Mouse (Mus musculus) midbrain, embryonic 15.5 days (tissue): ENCODE data around the gene Col23a1. TPM values are rescaled to one million over a fixed set of nuclear protein-coding genes. Genes with fewer than 3 reads are reported as not detected.

ENCODE experiments used
- ATAC-seq: fragments of 200-750 bp; cut with Nextera tagmentation; replicated peaks from 2 replicates; pipeline ENCODE4 v1.8.0; 2017; ENCODE audit warnings: moderate TSS enrichment
- H3K27ac ChIP-seq: fragments of 300-500 bp; sonication (generic); 2 replicates; pipeline ENCODE4 v1.5.1; 2015; ENCODE audit warnings: mild to moderate bottlenecking, inconsistent platforms
- H3K27me3 ChIP-seq: fragments of 300-500 bp; sonication (generic); replicated peaks from 2 replicates; pipeline ENCODE4 v1.6.1; 2015; ENCODE audit warnings: inconsistent platforms
- H3K36me3 ChIP-seq: fragments of 300-500 bp; sonication (generic); replicated peaks from 2 replicates; pipeline ENCODE4 v1.6.1; 2015; ENCODE audit warnings: inconsistent platforms
- H3K4me1 ChIP-seq: fragments of 300-500 bp; sonication (generic); 2 replicates; pipeline ENCODE4 v1.6.1; 2015; ENCODE audit warnings: inconsistent platforms
- H3K4me2 ChIP-seq: fragments of 300-500 bp; sonication (generic); 2 replicates; pipeline ENCODE4 v1.6.1; 2015; ENCODE audit warnings: inconsistent platforms, mild to moderate bottlenecking, moderate library complexity
- H3K4me3 ChIP-seq: fragments of 300-500 bp; sonication (generic); 2 replicates; pipeline ENCODE4 v1.5.1; 2015; ENCODE audit warnings: mild to moderate bottlenecking, inconsistent platforms
- H3K9ac ChIP-seq: fragments of 300-500 bp; sonication (generic); 2 replicates; pipeline ENCODE4 v1.6.1; 2015; ENCODE audit warnings: mild to moderate bottlenecking, inconsistent platforms
- H3K9me3 ChIP-seq: fragments of 300-500 bp; sonication (generic); 2 replicates; pipeline ENCODE4 v1.6.1; 2016; ENCODE audit warnings: inconsistent platforms
- WGBS: fragments of 180-500 bp; shearing (Covaris S2); methylation state at CpG from one replicate; pipeline ENCODE4 v1.1.7; 2015; ENCODE audit warnings: mixed read lengths; 5-methylcytosine and 5-hydroxymethylcytosine counted together
- polyA plus RNA-seq: library from polyadenylated mRNA; unstranded; fragments of >200 nt; fragmentation: Nextera tagmentation; extraction: Ambion mirVana; gene quantifications from 2 replicates; pipeline ENCODE4 v1.2.1, GENCODE M21; 2015

Gene Col23a1
- polyA plus RNA-seq, 1 experiment from 2014 or later = 6.1 TPM

DNA sequence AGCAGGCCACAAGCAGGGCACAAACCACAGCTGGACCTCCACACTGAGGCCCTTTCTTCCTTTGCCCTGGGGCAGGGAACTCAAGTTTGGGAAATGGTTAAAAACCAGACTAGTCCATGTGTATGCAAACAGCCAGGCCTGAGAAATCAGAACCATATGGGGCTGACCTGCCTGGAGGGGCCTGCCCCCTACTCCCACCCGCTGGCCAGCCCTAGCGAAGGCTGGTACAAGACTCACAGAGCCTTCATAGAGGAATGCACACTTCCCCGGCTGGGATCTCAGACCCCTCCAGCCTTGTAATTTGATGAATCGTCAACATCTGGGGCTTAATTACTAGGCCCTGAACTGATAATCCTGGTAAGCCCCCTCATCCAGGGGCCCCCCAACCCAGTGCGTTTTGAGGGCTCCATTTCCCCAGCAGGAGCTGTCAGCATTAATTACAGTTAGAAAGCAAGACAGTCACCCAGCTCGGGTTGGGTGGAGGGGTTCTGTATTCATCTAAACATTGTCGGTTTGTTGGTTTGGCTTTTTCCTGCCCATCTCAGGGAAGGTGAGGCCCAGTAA lies 253.8 kb downstream of the Col23a1 start:
- ATAC-seq = no peak
- Histone ChIP-seq H3K4me3 (no peak overlapping the region), H3K9me3 (no peaks in the 10 kb centered on the region), H3K4me1 (no peaks in the 10 kb centered on the region), H3K4me2 (no peak overlapping the region), H3K27ac (no peak overlapping the region), H3K36me3 (no peaks in the 10 kb centered on the region), H3K27me3 (no peaks in the 10 kb centered on the region), H3K9ac (no peak overlapping the region)
- WGBS = 30% methylated on average over 7 of the region's 7 CpGs

DNA sequence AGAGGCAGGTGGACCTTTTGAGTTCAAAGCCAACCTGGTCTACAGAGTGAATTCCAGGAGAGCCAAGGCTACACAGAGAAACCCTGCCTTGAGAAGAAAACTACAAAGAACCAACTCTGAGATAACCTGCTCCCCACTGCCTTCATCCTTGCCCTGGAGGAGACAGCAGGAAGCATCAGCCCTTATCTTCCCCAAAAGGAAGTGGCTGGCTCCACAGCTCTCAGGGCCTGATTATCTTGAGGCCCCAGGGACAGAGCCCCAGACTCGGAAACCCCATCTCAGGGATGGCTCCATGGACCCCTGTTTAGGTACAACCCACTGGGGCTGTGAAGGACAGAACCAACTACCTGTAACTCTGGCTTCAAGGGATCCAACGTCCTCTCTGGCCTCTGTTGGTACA lies 254.7 kb downstream of the Col23a1 start:
- Histone ChIP-seq H3K4me1 (no peaks in the 10 kb centered on the region), H3K9ac (no peak overlapping the region), H3K27ac (no peak overlapping the region), H3K4me2 (no peak overlapping the region), H3K9me3 (no peaks in the 10 kb centered on the region), H3K27me3 (no peaks in the 10 kb centered on the region), H3K36me3 (no peaks in the 10 kb centered on the region), H3K4me3 (no peak overlapping the region)
- 70% methylated on average over 2 of the region's 2 CpGs for whole genome bisulfite sequencing
- ATAC-seq = no peak

DNA sequence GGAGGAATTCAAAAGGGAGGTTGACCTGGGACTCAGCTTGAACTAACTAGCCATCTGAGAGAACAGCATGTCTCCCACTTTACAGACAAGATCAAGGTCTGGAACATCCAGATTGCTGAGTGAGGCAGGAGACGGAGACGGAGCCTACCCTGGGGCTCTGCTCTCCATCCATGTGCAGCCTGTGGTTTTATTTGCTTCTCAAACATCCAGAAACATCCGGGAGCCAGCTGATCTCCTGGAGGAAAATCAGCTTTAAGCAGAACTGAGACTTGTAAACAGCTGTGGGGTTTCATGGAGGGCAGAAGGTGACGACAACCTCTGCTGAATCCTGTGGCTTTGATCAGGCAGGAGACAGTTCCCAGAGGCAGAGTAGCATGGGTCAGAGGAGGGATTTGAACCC lies 256.1 kb downstream of the Col23a1 start:
- ATAC-seq = no peak

DNA sequence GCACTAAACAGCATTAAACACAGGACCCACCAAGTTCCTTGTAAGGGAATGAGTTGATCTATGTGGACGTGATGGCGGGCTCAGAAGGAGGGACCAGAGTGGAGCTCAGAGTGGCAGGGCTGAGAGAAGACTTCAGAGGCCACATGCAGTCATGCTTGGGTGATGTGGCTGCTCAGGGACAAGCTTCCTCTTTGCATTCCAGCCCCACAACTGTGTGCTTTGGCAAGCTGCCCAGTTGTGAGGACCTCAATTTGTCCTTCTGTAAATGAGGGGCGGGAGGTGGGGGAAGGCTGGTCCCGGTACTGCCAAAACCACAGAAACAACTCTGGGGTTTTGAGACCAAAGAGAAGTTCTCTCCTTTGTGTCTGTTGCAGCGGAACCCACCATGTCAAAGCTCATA lies 261.5 kb downstream of the Col23a1 start:
- ATAC-seq = no peak
- H3K4me1 ChIP-seq = no peaks in the 10 kb centered on the region; the same call in 1 of the 2 replicates
- H3K4me3 ChIP-seq = no peak overlapping the region
- WGBS = 70% methylated on average over 5 of the region's 5 CpGs
- no peaks in the 10 kb centered on the region for H3K27me3 ChIP-seq
- H3K27ac ChIP-seq = no peak overlapping the region
- H3K4me2 ChIP-seq = no peak overlapping the region
- H3K9ac ChIP-seq = no peak overlapping the region
- H3K9me3 ChIP-seq = no peaks in the 10 kb centered on the region
- H3K36me3 ChIP-seq = no peaks in the 10 kb centered on the region

More for the DNA sequence above, 256.1 kb downstream of the Col23a1 start:
- Histone ChIP-seq H3K36me3 (no peaks in the 10 kb centered on the region), H3K9ac (no peak overlapping the region), H3K4me1 (no peaks in the 10 kb centered on the region), H3K9me3 (no peaks in the 10 kb centered on the region), H3K4me2 (no peak overlapping the region), H3K27me3 (no peaks in the 10 kb centered on the region), H3K27ac (no peak overlapping the region), H3K4me3 (no peak overlapping the region)
- 59% methylated on average over 4 of the region's 4 CpGs for WGBS

DNA sequence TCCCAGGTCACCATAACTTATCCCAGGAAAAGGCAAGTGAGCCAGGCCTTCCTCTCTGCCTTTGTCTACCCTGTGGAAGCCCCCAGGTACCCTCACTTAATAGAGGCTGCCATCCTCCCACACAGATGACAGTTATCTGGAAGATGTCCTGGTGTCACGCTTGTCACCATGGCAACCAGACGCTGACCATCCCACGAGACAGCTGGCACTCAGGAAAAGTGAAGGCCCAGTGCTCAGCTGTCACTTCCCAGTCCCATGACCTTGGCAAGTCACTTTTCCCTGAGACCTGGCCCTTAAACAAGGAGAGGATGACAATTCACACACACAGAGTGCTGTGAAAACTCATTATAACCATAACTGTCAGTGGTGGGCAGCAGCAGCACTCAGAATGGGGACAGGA lies 262.4 kb downstream of the Col23a1 start:
- Histone ChIP-seq H3K27me3 (no peaks in the 10 kb centered on the region), H3K9ac (no peak overlapping the region), H3K36me3 (no peaks in the 10 kb centered on the region), H3K4me1 (no peaks in the 10 kb centered on the region; the same call in 1 of the 2 replicates), H3K27ac (no peak overlapping the region), H3K4me2 (no peak overlapping the region), H3K4me3 (no peak overlapping the region), H3K9me3 (no peaks in the 10 kb centered on the region)
- ATAC-seq = no peak
- WGBS = 44% methylated on average over 3 of the region's 3 CpGs

DNA sequence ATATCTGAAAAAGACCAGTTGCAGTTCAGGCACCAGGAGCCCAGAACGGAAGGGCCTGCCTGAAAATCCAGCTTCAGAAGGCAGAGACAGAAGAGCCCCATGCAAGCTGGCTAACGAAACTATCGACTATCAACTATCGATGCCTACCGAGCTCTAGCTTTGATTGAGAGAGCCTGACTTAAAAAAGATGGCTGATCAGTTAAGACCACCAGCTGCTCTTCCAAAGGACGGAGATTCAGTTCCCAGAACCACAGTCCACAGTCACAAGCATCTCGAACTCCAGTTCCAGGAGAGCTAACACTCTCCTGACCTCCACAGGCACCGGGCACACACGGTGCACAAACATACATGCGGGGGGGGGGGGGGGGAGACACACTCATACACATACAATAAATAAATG lies 264.9 kb downstream of the Col23a1 start:
- no peaks in the 10 kb centered on the region; the same call in 1 of the 2 replicates for H3K4me1 ChIP-seq
- 0 out of 2 replicates have a peak overlapping the region, but pooled peaks have one; percentile 10 for H3K4me3 ChIP-seq
- H3K4me2 ChIP-seq = peak overlapping the region; percentile 11; the same call in 1 of the 2 replicates
- H3K27me3 ChIP-seq = no peaks in the 10 kb centered on the region
- H3K36me3 ChIP-seq = no peaks in the 10 kb centered on the region
- H3K9ac ChIP-seq = no peak overlapping the region
- no peaks in the 10 kb centered on the region for H3K9me3 ChIP-seq
- 64% methylated on average over 10 of the region's 10 CpGs for WGBS
- no peak overlapping the region for H3K27ac ChIP-seq
- ATAC-seq = no peak

DNA sequence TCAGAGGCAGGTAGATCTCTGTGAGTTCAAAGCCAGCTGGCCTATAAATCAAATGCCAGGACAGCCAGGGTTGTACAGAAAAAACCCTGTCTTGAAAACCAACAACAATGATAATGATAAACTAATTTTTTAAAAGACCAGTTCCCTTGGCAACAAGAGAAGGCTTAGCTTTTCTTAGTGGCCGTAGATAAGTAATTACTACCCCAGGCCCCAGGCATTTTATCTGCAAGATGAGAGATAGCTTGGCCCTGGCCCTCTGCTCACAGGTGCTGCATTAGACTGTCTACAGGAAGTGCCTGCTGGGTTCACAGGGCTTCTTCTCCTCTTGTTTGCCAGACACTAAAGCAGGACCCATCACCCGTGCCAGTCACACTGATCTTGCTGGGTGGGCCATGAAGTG lies 265.3 kb downstream of the Col23a1 start:
- Histone ChIP-seq H3K27me3 (no peaks in the 10 kb centered on the region), H3K36me3 (no peaks in the 10 kb centered on the region), H3K4me2 (peak overlapping the region; percentile 11; the same call in 1 of the 2 replicates), H3K4me1 (no peaks in the 10 kb centered on the region; the same call in 1 of the 2 replicates), H3K9ac (no peak overlapping the region), H3K9me3 (no peaks in the 10 kb centered on the region), H3K4me3 (no peak overlapping the region), H3K27ac (no peak overlapping the region)
- ATAC-seq = no peak
- 66% methylated on average over 2 of the region's 2 CpGs for WGBS

DNA sequence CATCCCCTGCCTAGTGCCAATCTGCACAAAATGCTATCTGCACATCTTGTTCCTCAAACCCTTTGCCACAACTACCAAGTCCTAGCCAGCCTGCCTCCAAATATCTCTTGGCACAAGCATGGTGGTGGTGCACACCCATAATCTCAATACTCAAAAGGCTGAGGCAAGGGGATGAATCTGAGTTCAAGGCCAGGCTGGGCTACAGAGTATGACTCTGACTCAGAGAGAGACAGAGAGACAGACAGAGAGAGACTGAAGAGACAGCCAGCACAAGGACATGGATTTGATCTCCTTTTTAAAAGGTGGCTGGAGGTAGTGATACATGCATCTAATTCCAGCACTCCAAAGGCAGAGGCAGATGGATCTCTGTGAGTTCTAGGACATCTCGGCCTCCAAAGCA lies 273.6 kb downstream of the Col23a1 start:
- Histone ChIP-seq H3K27ac (no peak overlapping the region), H3K27me3 (no peaks in the 10 kb centered on the region), H3K9me3 (no peaks in the 10 kb centered on the region), H3K4me3 (no peak overlapping the region), H3K4me2 (no peak overlapping the region), H3K9ac (no peak overlapping the region), H3K4me1 (no peaks in the 10 kb centered on the region), H3K36me3 (no peaks in the 10 kb centered on the region)
- ATAC-seq = no peak
- 82% methylated on average over 1 of the region's 1 CpGs for WGBS

DNA sequence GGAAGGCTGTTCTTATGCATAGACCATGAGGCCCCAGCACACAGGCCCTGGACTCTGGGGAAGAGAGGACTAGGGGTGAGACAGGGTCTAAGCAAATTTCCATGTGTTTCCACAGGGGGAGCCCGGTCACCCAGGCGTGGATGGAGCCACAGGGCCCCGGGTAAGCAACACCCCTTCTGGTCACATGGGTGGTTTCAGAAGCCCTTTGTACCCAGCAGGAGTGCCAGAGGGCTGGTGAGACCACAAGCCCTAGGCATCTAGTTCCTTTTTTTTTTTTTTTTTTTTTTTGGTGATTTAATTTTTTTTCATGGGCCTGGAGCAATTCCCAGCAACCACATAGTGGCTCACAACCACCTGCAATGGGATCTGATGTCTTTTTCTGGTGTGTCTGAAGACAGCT lies 275.3 kb downstream of the Col23a1 start:
- no peak overlapping the region for H3K4me2 ChIP-seq
- no peaks in the 10 kb centered on the region for H3K36me3 ChIP-seq
- H3K4me1 ChIP-seq = no peaks in the 10 kb centered on the region
- no peak overlapping the region for H3K27ac ChIP-seq
- no peak overlapping the region for H3K4me3 ChIP-seq
- no peaks in the 10 kb centered on the region for H3K9me3 ChIP-seq
- no peak overlapping the region for H3K9ac ChIP-seq
- no peak for ATAC-seq
- WGBS = 19% methylated on average over 3 of the region's 3 CpGs
- H3K27me3 ChIP-seq = no peaks in the 10 kb centered on the region

DNA sequence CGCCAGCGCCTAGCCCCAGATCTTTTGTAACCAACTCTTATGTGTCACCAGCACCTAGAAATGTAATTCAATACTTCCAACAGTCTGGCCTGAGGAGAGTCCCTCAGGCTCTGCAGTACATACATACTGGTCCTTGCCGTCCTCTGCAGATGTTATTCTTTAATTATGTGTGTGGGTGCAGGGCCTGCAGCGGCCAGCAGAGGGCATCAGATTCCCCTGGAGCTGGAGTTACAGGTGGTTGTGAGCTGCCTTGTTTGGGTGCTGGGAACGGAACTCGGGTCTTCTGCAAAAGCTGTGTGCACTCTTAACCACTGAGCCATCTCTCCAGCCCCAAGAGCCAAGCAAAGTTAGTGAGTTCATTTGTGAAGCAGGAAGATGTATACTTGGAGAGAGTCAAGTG lies 276.2 kb downstream of the Col23a1 start:
- WGBS = 89% methylated on average over 6 of the region's 6 CpGs
- ATAC-seq = no peak
- H3K4me2 ChIP-seq = no peak overlapping the region

DNA sequence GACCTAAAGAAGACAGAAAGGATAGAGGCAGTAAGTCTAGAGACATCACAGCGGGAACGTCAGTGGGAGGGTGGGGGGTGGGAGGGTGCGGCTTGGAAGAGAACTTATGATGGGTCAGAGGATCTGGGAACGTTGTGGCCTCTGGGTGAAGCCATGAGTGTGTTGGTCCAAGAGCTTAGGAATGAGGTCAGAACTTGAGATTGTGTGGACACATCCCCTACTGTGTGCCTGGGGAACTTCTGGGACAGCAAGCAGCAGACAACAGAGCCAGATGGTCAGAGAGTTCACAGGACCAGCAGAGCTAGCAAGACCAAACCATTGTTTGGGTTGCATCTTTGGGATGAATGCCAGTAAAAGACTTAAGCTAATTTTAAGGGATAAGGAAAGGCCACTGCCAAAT lies 279.1 kb downstream of the Col23a1 start:
- 94% methylated on average over 4 of the region's 4 CpGs for WGBS
- Histone ChIP-seq H3K27me3 (no peaks in the 10 kb centered on the region), H3K27ac (no peak overlapping the region), H3K4me2 (no peak overlapping the region), H3K4me1 (no peaks in the 10 kb centered on the region), H3K9ac (no peak overlapping the region), H3K36me3 (no peaks in the 10 kb centered on the region), H3K4me3 (no peak overlapping the region), H3K9me3 (no peaks in the 10 kb centered on the region)
- ATAC-seq = no peak

More for the DNA sequence above, 276.2 kb downstream of the Col23a1 start:
- no peaks in the 10 kb centered on the region for H3K36me3 ChIP-seq
- no peak overlapping the region for H3K9ac ChIP-seq
- no peaks in the 10 kb centered on the region for H3K27me3 ChIP-seq
- no peak overlapping the region for H3K4me3 ChIP-seq
- H3K27ac ChIP-seq = no peak overlapping the region
- no peaks in the 10 kb centered on the region for H3K9me3 ChIP-seq
- H3K4me1 ChIP-seq = no peaks in the 10 kb centered on the region

DNA sequence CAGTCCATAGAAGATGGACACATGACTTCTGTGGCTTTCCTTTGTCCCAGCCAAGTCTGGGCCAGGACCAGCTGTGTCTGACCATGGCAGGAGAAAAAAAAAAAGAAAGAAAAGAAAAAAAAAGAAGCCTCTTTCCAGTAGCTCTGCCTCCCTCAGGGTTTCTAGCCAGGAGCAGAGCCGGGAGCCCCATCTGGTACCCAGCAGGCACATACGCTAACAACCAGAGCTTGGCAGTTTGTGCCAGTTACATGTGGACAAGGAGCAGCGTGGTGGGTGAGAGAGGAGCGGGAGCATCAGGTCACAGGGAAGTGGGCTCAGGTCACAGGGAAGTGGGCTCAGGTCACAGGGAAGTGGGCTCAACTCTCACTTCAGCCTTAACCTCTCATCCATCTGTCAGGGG lies 286.7 kb downstream of the Col23a1 start:
- ATAC-seq = no peak
- 64% methylated on average over 4 of the region's 4 CpGs for WGBS

DNA sequence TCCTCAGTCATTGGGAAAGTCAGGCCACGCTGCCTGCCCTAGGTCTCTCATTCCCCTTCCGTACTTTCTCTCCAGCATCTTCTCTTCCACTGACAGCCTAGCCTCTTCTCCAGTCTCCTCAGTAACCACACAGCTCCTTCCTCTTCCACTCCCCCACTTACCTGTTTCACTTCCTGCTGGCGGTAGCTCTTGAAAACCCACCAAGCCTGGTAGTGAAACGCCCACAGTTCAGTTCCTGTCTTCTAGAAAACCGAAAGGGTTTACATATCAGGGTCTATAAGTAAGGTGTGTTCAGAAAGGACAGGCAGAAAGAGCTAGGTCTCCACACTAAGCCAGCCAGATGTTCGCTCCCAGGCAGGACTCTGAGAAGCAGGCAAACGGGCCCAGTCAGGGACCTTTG lies 287.9 kb downstream of the Col23a1 start:
- no peak overlapping the region for H3K9ac ChIP-seq
- no peaks in the 10 kb centered on the region for H3K27me3 ChIP-seq
- no peak for ATAC-seq
- H3K36me3 ChIP-seq = no peaks in the 10 kb centered on the region
- WGBS = 85% methylated on average over 7 of the region's 7 CpGs
- H3K9me3 ChIP-seq = no peaks in the 10 kb centered on the region
- no peaks in the 10 kb centered on the region for H3K4me1 ChIP-seq
- no peak overlapping the region for H3K4me3 ChIP-seq
- no peak overlapping the region for H3K4me2 ChIP-seq
- H3K27ac ChIP-seq = no peak overlapping the region

More for the DNA sequence above, 286.7 kb downstream of the Col23a1 start:
- Histone ChIP-seq H3K4me3 (no peak overlapping the region), H3K4me2 (no peak overlapping the region), H3K9me3 (no peaks in the 10 kb centered on the region), H3K27ac (no peak overlapping the region), H3K36me3 (no peaks in the 10 kb centered on the region), H3K9ac (no peak overlapping the region), H3K27me3 (no peaks in the 10 kb centered on the region), H3K4me1 (no peaks in the 10 kb centered on the region)
